Mouse (Mus musculus): Measurements from ENCODE around the gene Xrra1. TPM values are rescaled to one million over a fixed set of nuclear protein-coding genes. Genes with fewer than 3 reads are reported as not detected.
"Not testable (repeated sequence)": the region's sequence is repeated elsewhere in the genome, so short reads cannot be mapped to it uniquely, and the experiment has no call there.

The Xrra1 gene
- total RNA-seq, 2 experiments from 2014 or later: 0.78 to 1.2 TPM

DNA sequence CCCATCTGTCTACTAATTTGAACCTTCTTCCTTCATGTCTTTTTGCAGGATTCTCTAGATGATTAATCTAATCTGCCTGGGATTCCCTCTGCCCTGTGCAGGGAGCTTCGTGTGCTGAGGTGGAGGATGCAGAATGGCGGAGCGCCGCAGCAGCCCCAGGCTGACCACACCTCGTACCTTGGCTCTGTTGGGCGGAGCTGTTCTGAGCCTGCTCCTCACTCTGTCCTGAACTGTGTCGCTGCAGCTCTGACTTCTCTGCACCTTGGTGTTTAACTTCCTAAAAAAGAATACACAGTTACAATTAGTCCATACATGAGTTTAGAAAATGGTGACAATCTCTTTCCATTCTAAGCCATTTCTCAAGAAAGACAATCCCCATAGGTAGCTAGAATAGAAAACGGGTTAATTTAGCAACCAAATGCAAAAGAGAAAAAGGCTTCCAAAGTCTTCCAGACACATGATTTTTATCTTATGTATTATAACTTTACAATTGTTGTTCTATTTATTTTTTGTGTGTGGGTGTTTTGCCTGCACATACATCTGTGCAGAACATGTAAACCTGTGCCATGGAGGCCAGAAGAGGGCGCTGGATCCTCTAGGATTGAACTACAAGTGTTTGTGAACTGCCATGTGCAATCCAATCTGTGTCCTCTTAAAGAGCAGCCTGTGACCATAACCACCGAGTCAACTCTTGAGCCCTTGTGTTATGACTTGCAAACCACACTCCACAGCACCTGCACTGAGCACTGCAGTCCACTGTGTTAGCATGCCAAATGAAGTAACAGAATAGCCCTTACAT is 68.2 kb downstream of the Xrra1 start:
- DNase-seq (ENCODE audit: low spot score in 2 of 2): peak; percentile 75 to 85
- intact Hi-C loops (cut with DNase I): loop anchor here (1.0 to 5.0 kb wide), 2 partner anchors 54 to 185 kb away; no protein-coding TSS in a partner anchor

- intact Hi-C loops (cut with DNase I): loop anchor here (2.0 kb wide), 1 partner anchor 45 kb away; the partner anchor contains the start of gene Rnf169
- no peak for DNase-seq (ENCODE audit: low spot score in 2 of 2)
Measured at GRCm38 (mm10) chr7:99935758-99936157, 76.8 kb downstream of the Xrra1 start.

- DNase-seq (ENCODE audit: low spot score in 2 of 2): no peak
- intact Hi-C loops (cut with DNase I): no loop called here
Measured at GRCm38 (mm10) chr7:99940669-99941068, 81.8 kb downstream of the Xrra1 start.

DNA sequence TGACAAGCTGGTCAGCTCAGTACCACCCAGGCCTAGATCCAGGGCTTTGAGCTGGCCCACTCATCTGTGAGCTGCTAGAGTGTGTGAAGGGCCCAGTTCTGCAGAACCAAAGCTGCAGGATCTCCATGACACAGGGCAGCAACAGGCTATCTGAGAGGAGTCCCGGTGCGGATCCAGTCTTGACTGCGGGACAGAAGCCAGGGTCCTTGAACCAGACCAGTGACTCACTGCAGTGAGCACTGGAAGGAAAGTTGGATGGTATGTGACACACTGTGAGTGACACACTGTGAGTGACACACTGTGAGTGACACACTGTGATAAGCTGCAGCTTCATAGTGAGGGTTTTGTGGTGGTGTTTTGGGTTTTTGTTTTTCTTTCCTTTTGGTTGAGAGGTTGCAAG is 85.6 kb downstream of the Xrra1 start:
- intact Hi-C loops (cut with DNase I): no loop called here
- DNase-seq (ENCODE audit: low spot score in 2 of 2): no peak

DNA sequence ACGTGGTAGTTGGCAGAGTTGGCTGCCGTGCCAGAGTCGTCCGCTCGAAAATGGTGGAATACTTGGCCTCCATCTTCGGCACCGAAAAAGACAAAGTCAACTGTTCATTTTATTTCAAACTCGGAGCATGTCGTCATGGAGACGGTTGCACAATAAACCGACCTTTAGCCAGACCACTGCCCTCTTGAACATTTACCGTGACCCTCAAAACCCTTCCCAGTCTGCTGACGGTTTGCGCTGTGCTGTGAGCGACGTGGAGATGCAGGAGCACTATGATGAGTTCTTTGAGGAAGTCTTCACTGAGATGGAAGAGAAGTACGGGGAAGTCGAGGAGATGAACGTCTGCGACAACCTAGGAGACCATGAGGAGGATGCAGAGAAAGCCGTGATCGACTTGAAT is 86.1 kb downstream of the Xrra1 start:
- intact Hi-C loops (cut with DNase I): loop anchor here (5.0 kb wide), 1 partner anchor 37 kb away; the partner anchor contains the start of gene Rnf169
- not testable (repeated sequence) for DNase-seq (ENCODE audit: low spot score in 2 of 2)

- intact Hi-C loops (cut with DNase I): loop anchor here (5.0 kb wide), 1 partner anchor 36 kb away; the partner anchor contains the start of gene Rnf169
- no peak for DNase-seq (ENCODE audit: low spot score in 2 of 2)
Measured at GRCm38 (mm10) chr7:99945939-99946338, 87.0 kb downstream of the Xrra1 start.

GRCm38 (mm10) chr7:99946356-99946755 is 87.4 kb downstream of the Xrra1 start:
- intact Hi-C loops (cut with DNase I): loop anchor here (5.0 kb wide), 1 partner anchor 36 kb away; the partner anchor contains the start of gene Rnf169
- DNase-seq (ENCODE audit: low spot score in 2 of 2): no peak

- DNase-seq (ENCODE audit: low spot score in 2 of 2): peak; percentile 88 to 98
- intact Hi-C loops (cut with DNase I): loop anchor here (1.0 to 5.0 kb wide), 2 partner anchors 18 to 35 kb away; partner anchors contain the start of gene Rnf169
Measured at GRCm38 (mm10) chr7:99947329-99947728, 88.4 kb downstream of the Xrra1 start.

DNA sequence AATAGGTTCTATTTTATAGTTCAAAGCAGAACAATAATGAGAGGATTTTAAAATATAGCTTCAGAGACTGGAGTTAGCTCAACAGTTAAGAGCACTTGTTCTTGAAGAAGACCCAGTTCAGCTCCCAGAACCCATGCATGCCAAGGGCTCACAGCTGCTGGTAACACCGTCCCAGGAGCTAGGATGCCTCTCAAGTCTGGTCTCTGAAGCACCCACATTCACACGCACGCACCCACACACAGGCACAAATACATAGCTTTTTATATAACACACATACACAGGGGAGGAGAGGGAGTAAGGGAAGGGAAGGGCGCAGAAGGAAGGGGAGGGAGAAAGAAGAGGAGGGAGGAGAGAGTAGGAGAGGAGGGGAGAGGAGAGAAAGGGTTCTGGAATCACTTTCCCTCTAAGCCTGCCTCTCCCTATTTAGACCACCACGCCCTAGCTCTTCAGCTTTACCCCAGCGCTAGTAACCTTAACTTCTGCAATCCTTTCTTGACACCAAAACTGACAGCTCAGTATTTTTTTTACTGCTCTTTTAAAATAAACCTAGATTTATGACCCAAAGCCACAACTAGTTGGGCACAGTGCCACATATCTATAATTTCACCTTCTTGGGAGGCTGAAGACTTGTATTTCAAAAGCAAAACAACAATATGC is 94.7 kb downstream of the Xrra1 start:
- intact Hi-C loops (cut with DNase I): loop anchor here (1.0 kb wide), 1 partner anchor 12 kb away; no protein-coding TSS in a partner anchor
- DNase-seq (ENCODE audit: low spot score in 2 of 2): peak; percentile 74 to 96

- DNase-seq (ENCODE audit: low spot score in 2 of 2): no peak
- intact Hi-C loops (cut with DNase I): no loop called here
Measured at GRCm38 (mm10) chr7:99954212-99954611, 95.3 kb downstream of the Xrra1 start.

DNA sequence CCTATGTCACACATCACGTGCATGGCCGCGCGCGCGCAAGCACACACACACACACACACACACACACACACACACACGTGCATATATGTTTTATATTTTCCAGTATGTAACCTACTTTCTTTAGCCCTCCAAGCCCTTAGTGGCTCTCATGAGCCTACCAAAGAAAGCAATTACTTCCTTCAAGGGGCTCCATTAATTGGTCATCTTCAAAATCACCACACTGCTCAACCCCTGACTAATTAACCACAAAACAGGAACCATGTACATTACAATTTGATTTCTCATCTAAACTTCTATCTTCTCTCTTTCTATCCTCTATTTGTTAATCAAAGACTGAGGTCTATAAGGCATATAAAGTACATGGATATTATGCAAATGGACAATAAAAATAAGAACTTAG is 97.2 kb downstream of the Xrra1 start:
- intact Hi-C loops (cut with DNase I): no loop called here
- DNase-seq (ENCODE audit: low spot score in 2 of 2): no peak

DNA sequence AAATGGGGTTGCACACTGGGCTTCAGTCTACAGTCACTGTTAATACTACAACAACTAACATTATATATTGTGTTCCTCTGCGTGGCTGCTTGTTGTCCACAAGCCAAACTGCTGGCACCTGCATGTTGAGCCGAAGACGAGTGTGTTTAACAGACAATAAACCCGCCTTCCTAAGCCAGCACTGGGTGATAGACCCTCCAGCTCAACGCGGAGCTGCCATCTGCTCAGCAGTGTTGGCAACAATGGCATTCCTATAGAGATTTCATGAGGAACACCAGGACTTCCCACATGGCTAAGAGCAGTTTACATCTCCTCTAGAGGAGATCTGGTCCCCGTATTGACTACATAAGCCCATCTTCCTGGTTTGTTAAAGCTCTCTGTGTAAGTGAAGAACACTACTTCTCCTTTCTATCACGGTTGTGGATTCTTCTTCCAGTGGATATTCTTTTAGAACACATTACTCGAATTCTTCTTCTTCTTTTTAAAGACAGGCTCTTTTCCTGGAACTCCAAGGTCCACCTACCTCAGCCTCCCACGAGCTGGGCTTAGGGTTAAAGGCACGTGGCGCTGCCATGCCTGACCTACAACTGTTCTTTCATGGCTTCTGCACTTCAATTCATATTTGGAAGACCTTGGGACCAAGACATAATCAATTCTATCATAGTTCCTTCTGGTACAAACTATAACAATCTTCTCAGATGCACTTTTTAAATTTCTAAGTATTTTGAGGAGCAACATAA is 98.5 kb downstream of the Xrra1 start:
- peak in 1 of 2 experiments; percentile 63 for DNase-seq (ENCODE audit: low spot score in 2 of 2)
- intact Hi-C loops (cut with DNase I): no loop called here

DNA sequence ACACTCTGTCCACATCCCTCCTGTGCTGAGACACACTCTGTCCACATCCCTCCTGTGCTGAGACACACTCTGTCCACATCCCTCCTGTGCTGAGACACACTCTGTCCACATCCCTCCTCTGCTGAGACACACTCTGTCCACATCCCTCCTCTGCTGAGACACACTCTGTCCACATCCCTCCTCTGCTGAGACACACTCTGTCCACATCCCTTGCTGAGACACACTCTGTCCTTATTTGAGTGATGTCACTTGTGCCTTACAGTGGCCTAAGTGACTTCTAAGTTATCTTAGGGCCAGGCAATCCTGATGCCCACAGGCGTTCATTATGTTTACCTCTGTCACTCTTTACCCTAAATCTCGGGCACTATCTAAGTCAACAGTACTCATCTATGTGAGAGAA is 101.7 kb downstream of the Xrra1 start:
- DNase-seq (ENCODE audit: low spot score in 2 of 2); intact Hi-C loops (cut with DNase I): not testable (repeated sequence)

DNA sequence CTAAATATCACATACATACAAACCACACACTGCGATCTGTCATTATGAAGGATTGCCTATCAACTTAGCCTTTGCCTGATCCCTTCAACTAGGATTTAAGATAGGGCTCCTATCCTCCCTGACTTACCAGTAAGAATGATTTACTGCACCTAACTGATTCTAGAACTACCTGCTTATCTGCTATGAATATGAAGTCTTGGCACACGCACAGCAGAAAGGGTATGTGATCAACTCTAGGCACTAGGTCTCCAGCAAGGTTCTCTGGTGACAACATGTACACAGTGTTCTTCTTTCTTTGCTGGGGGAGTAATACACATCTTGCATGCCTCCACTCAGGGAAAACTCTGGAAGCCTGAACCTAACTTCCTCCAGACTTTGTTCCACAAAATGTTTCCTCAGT is 102.6 kb downstream of the Xrra1 start:
- no peak for DNase-seq (ENCODE audit: low spot score in 2 of 2)
- intact Hi-C loops (cut with DNase I): no loop called here

DNA sequence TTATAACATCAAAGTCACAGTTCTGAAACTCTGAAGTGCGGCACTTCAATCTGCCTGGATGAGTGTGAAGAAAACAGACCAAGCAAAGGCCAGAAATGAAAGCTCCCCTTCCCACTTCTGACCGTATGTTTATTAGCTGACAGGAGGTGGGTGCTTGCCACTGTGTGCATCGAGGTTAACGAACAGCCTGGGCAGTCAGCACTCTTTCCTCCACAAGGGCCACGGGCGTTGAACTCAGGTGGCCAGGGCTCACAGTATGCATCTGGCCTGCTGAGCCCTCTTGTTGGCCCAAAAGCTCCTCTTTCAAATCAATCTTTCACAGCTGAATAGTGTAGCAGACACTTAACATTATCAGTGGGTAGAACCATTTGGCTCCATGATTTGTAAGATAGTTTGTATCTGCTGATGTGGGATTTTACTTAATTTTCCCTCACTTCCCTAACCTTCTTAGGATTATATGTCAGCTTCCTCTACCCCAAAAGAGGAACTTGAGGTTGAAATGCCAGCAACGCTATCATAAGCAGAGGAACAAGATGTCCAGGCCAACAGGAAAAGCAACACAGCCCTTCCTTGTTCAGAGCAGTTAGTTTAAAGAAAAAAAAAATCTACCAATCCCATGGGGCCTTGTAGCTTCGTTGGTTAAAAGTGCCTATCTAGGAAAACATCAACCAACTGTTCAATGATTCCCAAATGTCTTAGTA is 103.8 kb downstream of the Xrra1 start:
- intact Hi-C loops (cut with DNase I): no loop called here
- DNase-seq (ENCODE audit: low spot score in 2 of 2): no peak

DNA sequence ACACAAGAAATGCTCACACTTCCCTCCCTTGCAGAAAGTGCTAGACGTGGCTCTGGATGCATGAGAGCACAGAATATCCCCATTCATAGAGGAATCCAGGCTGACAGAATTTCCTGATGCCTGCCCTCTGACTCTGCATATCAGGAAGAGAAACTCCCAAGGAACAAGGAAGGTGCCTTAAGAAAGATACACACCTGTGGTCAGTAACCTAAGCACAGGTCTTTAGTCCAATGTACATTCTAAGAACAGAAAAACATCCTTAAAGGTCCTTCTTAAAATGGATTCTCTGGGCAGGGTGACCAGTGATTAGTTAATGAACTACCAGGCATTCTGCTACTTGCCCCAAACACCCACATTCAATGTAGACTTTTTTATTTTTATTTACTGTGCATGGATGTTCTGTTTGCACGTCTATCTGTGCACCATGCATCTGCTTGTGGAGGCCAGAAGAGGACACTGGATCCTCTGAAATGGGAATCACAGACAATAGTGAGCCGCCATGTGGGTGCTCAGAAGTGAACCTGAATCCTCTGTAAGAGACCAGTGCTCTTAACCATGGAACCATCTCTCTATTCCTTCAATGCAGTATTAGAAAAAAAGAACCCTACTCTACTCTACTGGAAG is 104.4 kb downstream of the Xrra1 start:
- no peak for DNase-seq (ENCODE audit: low spot score in 2 of 2)
- intact Hi-C loops (cut with DNase I): no loop called here

DNA sequence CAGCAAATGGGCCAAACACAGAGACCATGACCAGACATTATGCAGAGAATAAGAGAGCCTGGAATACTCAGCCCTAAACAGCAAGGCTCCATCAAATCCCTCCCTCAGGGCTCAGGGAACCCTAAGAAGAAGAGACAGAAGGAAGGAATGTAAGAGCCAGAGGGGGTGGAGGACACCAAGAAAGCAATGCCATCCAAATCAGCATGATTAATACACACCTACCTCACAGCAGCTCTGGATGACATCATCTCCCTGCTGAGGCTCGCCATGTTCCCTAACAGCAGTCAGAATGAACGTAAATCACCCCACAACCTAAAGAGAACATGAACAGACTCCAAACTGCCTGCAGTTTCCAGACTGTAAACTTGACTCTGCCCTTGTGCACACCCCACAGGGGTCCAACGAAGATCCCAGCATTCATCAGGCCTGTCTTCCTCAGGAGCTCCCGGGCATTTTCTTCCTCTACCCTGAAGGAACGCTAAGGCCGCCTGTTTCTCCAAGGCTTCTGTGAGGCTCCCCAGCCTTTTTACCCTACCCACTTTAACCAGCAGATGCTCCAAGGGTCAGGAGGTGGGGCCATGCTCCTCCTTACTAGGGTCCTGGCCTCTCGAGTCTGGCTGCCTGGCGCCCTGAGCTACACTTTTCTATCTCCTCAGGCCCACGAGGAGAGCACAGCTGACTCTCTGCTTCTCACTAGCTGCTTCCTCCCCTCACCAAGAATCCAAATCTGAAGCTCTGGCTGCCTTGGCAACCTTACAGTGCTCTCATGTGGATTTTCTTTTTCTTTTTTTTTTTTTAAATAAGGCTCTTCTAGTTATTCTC is 106.3 kb downstream of the Xrra1 start:
- peak; percentile 72 to 89 for DNase-seq (ENCODE audit: low spot score in 2 of 2)
- intact Hi-C loops (cut with DNase I): loop anchor here (1.0 kb wide), 2 partner anchors 12 to 18 kb away; no protein-coding TSS in a partner anchor
